Comparison of ENCODE assay signal across 14 mouse cellular contexts in the genomic region with DNA sequence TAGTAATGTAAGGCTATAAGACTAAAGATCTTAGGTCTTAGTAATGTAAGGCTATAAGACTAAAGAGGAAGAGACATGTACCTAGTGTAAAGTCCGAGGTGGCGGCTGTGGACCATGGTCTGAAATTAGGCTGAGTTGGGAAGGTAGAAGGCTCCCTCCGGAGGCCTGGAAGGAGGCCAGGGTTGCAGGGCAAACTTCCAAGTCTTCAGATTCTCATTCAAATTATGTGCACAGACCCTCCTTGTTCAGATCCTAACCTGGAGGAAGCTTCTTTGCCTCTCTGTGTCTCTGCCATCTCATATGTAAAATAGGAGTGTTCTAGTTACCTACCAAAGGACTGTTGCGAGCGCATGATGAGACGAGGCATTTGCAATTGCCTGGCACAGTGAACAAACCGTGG. TPM values are rescaled to one million over a fixed set of nuclear protein-coding genes. Genes with fewer than 3 reads are reported as not detected.
DNase-seq lines count a peak whose midpoint lies in the region; ATAC-seq and TF ChIP-seq lines count a peak whose summit lies in the region.
"Had no signal": no experiment of that assay in that cellular context is flagged by ENCODE, and none has a peak within 500 bp of the region (broad histone marks: within the 10 kb centered on the region; RNA-seq: fewer than 3 reads in every experiment).

No protein-coding gene starts in this region.

- TF ChIP-seq CTCF in lung, embryonic 14.5 days (IDR thresholded peaks at IDR 0.05; ENCODE audit: low read depth), result no peak

- no peak overlapping the region for H3K9ac ChIP-seq in hindbrain, embryonic 14.5 days
- no peak overlapping the region for H3K9ac ChIP-seq in lung, embryonic 14.5 days
- H3K9ac ChIP-seq: limb, embryonic 12.5 days had no signal

- no peak for ATAC-seq in hindbrain, embryonic 14.5 days (ENCODE audit: low FRiP score)
- ATAC-seq in lung, embryonic 14.5 days (ENCODE audit: insufficient read depth), result no peak
- ATAC-seq: intestine, postnatal 0 days had no signal

- no peaks in the 10 kb centered on the region for H3K27me3 ChIP-seq in hindbrain, embryonic 14.5 days (ENCODE audit: control insufficient read depth, insufficient read depth, low read length)
- H3K27me3 ChIP-seq in hindbrain, embryonic 10.5 days (ENCODE audit: insufficient read depth, poor library complexity, severe bottlenecking), result no peaks in the 10 kb centered on the region
- H3K27me3 ChIP-seq in lung, embryonic 14.5 days (ENCODE audit: insufficient read depth, low read length), result no peaks in the 10 kb centered on the region
- H3K27me3 ChIP-seq: limb, embryonic 12.5 days had no signal

- H3K4me1 ChIP-seq in hindbrain, embryonic 14.5 days (replicated peaks; ENCODE audit: control insufficient read depth, insufficient read depth, low read length), result 0 out of 2 replicates have a peak, but pooled peaks cover 13% of the 10 kb centered on the region
- H3K4me1 ChIP-seq in hindbrain, embryonic 10.5 days (replicated peaks), result peaks cover 10% of the 10 kb centered on the region; the same call in 1 of the 2 replicates
- H3K4me1 ChIP-seq in lung, embryonic 14.5 days (ENCODE audit: insufficient read depth), result 0 out of 2 replicates have a peak, but pooled peaks cover 6% of the 10 kb centered on the region
- H3K4me1 ChIP-seq: megakaryocyte, embryonic 14.5 days had no signal

- H3K4me2 ChIP-seq in hindbrain, embryonic 14.5 days (replicated peaks), result no peak overlapping the region
- H3K4me2 ChIP-seq in lung, embryonic 14.5 days, result no peak overlapping the region
- H3K4me2 ChIP-seq: limb, embryonic 12.5 days had no signal

- DNase-seq in cerebellum, postnatal 10 days, result peak; percentile 89 to 92
- no peak for DNase-seq in cerebellum, adult 9-10 months
- peak; percentile 59 for DNase-seq in hindbrain, embryonic 14.5 days (ENCODE audit: low spot score)
- no peak for DNase-seq in hindbrain, embryonic 10.5 days (ENCODE audit: low spot score)
- peak; percentile 47 for DNase-seq in lung, embryonic 14.5 days
- no peak for DNase-seq in lung, adult 18-20 months
- peak; percentile 45 for DNase-seq in kidney, postnatal 14 days
- no peak for DNase-seq in lung, postnatal 10 days
- DNase-seq: adrenal gland, postnatal 14 days; heart, adult 2 months had no signal

- no peaks in the 10 kb centered on the region for H3K36me3 ChIP-seq in hindbrain, embryonic 14.5 days (replicated peaks; ENCODE audit: control insufficient read depth, insufficient read depth)
- H3K36me3 ChIP-seq in hindbrain, embryonic 10.5 days, result no peaks in the 10 kb centered on the region
- H3K36me3 ChIP-seq in lung, embryonic 14.5 days (ENCODE audit: insufficient read depth), result no peaks in the 10 kb centered on the region
- H3K36me3 ChIP-seq: limb, embryonic 12.5 days had no signal

- no peak overlapping the region for H3K27ac ChIP-seq in hindbrain, embryonic 14.5 days
- H3K27ac ChIP-seq in hindbrain, embryonic 10.5 days, result no peak overlapping the region
- no peak overlapping the region for H3K27ac ChIP-seq in lung, embryonic 14.5 days (ENCODE audit: low read depth)
- H3K27ac ChIP-seq: heart, adult 2 months; limb, embryonic 12.5 days had no signal

- no peak overlapping the region for H3K4me3 ChIP-seq in hindbrain, embryonic 14.5 days (replicated peaks; ENCODE audit: low read length)
- H3K4me3 ChIP-seq in hindbrain, embryonic 10.5 days, result no peak overlapping the region
- H3K4me3 ChIP-seq in lung, embryonic 14.5 days (ENCODE audit: low read depth, low read length), result no peak overlapping the region
- H3K4me3 ChIP-seq: heart, adult 2 months; limb, embryonic 12.5 days; megakaryocyte, embryonic 14.5 days had no signal

- WGBS in hindbrain, embryonic 14.5 days, result 62% methylated on average over 7 of the region's 7 CpGs
- WGBS in hindbrain, embryonic 10.5 days, result 85% methylated on average over 7 of the region's 7 CpGs
- WGBS in lung, embryonic 14.5 days, result 79% methylated on average over 7 of the region's 7 CpGs

- no peaks in the 10 kb centered on the region for H3K9me3 ChIP-seq in hindbrain, embryonic 14.5 days (ENCODE audit: control insufficient read depth, low read length)
- no peaks in the 10 kb centered on the region for H3K9me3 ChIP-seq in hindbrain, embryonic 10.5 days
- no peaks in the 10 kb centered on the region for H3K9me3 ChIP-seq in lung, embryonic 14.5 days (ENCODE audit: low read depth, low read length)
- H3K9me3 ChIP-seq: limb, embryonic 12.5 days; megakaryocyte, embryonic 14.5 days had no signal

RNA-seq across cellular contexts. Expression of gene Sh2d7, which starts 2.5 kb away (rescaled TPM):
- not detected in 2 replicates for polyA plus RNA-seq in hindbrain, embryonic 14.5 days (2014; fragmentation: Nextera tagmentation; extraction: Ambion mirVana)
- not detected in 2 replicates for polyA plus RNA-seq in hindbrain, embryonic 10.5 days (2016; fragmentation: Nextera tagmentation; extraction: Ambion mirVana)
- not detected in 2 replicates for polyA plus RNA-seq in lung, embryonic 14.5 days (2014; fragmentation: Nextera tagmentation; extraction: Ambion mirVana)
- polyA plus RNA-seq: intestine, postnatal 0 days; limb, embryonic 12.5 days; lung, embryonic 16.5 days had no signal

RNA-seq across cellular contexts. Expression of gene Cib2, which starts 23.8 kb away (rescaled TPM):
- polyA plus RNA-seq in hindbrain, embryonic 14.5 days (2014; fragmentation: Nextera tagmentation; extraction: Ambion mirVana), result 67.3 and 69.4 TPM in 2 replicates
- polyA plus RNA-seq in hindbrain, embryonic 10.5 days (2016; fragmentation: Nextera tagmentation; extraction: Ambion mirVana), result 13.4 and 17.2 TPM in 2 replicates
- 14.1 and 15.3 TPM in 2 replicates for polyA plus RNA-seq in lung, embryonic 14.5 days (2014; fragmentation: Nextera tagmentation; extraction: Ambion mirVana)

RNA-seq across cellular contexts. Expression of gene Dmxl2, which starts 34.8 kb away (rescaled TPM):
- 71.2 and 71.8 TPM in 2 replicates for polyA plus RNA-seq in hindbrain, embryonic 14.5 days (2014; fragmentation: Nextera tagmentation; extraction: Ambion mirVana)
- polyA plus RNA-seq in hindbrain, embryonic 10.5 days (2016; fragmentation: Nextera tagmentation; extraction: Ambion mirVana), result 9.2 and 10.7 TPM in 2 replicates
- 4.3 and 4.6 TPM in 2 replicates for polyA plus RNA-seq in lung, embryonic 14.5 days (2014; fragmentation: Nextera tagmentation; extraction: Ambion mirVana)

RNA-seq across cellular contexts. Expression of gene Idh3a, which starts 49.9 kb away (rescaled TPM):
- polyA plus RNA-seq in hindbrain, embryonic 14.5 days (2014; fragmentation: Nextera tagmentation; extraction: Ambion mirVana), result 166 and 198 TPM in 2 replicates
- 108 and 117 TPM in 2 replicates for polyA plus RNA-seq in hindbrain, embryonic 10.5 days (2016; fragmentation: Nextera tagmentation; extraction: Ambion mirVana)
- polyA plus RNA-seq in lung, embryonic 14.5 days (2014; fragmentation: Nextera tagmentation; extraction: Ambion mirVana), result 106 and 112 TPM in 2 replicates

Comparison
In these comparisons a context has a peak if more than half of its experiments do, and no peak if none do; other contexts are left out.
1. DNase-seq: peak in cerebellum, postnatal 10 days (2 of 2), hindbrain, embryonic 14.5 days (single experiment), lung, embryonic 14.5 days (single experiment) and kidney, postnatal 14 days (single experiment); none in cerebellum, adult 9-10 months (single experiment), hindbrain, embryonic 10.5 days (single experiment), lung, adult 18-20 months (0 of 2) and lung, postnatal 10 days (single experiment).